Mouse (Mus musculus): Measurements from ENCODE around the gene Runx2.

- TF ChIP-seq CTCF (conservative IDR thresholded peaks at IDR 0.05; ENCODE audit: insufficient read depth, insufficient read length, low read depth, low read length) (no peak), POLR2A (IDR thresholded peaks at IDR 0.05; ENCODE audit: low read depth, low read length) (no peak)
Measured at GRCm38 (mm10) chr17:44700326-44700725, 114.3 kb downstream of the Runx2 start.
